ENCODE assay signal across 8 mouse cellular contexts in the genomic region with DNA sequence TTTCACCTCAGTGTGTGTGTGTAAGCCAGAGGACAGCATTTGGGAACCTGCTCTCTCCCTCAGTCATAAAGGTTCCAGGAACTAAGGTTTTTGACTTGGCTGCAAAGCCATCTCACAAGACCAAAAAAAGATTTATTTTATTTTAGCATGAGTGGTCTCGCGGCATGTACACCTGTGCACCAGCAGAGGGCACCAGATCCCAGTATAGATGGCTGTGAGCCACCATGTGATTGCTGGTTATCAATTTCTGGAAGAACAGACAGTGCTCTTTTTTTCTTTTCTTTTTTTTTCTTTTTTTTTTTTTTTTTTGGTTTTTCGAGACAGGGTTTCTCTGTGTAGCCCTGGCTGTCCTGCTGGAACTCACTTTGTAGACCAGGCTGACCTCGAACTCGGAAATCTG. TPM values are rescaled to one million over a fixed set of nuclear protein-coding genes. Genes with fewer than 3 reads are reported as not detected.
DNase-seq lines count a peak whose midpoint lies in the region; ATAC-seq and TF ChIP-seq lines count a peak whose summit lies in the region.
"Not testable (repeated sequence)": the region's sequence is repeated elsewhere in the genome, so short reads cannot be mapped to it uniquely, and the experiment has no call there.

No protein-coding gene starts in this region.

- TF ChIP-seq EP300 in heart, postnatal 0 days (IDR thresholded peaks at IDR 0.05; ENCODE audit: low read depth) = not testable (repeated sequence)

- 0 out of 2 replicates have a peak, but pooled peaks have one; percentile 7 for ATAC-seq in embryonic facial prominence, embryonic 14.5 days (ENCODE audit: low read depth)
- ATAC-seq in heart, postnatal 0 days (ENCODE audit: insufficient read depth, low read depth) = not testable (repeated sequence)

- TF ChIP-seq POLR2A in thymus, adult 2 months (IDR thresholded peaks at IDR 0.05; ENCODE audit: control insufficient read depth, extremely low read depth, insufficient read depth, low read length, poor library complexity) = not testable (repeated sequence)

- not testable (repeated sequence) for H3K4me1 ChIP-seq in embryonic facial prominence, embryonic 14.5 days (ENCODE audit: control insufficient read depth, insufficient read depth, low read length); heart, postnatal 0 days (ENCODE audit: control insufficient read depth, insufficient read depth); thymus, adult 2 months (replicated peaks; ENCODE audit: control insufficient read depth, insufficient read depth, low read length)

- not testable (repeated sequence) for H3K9me3 ChIP-seq in embryonic facial prominence, embryonic 14.5 days (ENCODE audit: control insufficient read depth, low read length); heart, postnatal 0 days (replicated peaks; ENCODE audit: control insufficient read depth, low read length)

- H3K4me2 ChIP-seq in embryonic facial prominence, embryonic 14.5 days (ENCODE audit: low read depth, low read length); heart, postnatal 0 days (ENCODE audit: low read depth, low read length): not testable (repeated sequence)

- not testable (repeated sequence) for H3K4me3 ChIP-seq in embryonic facial prominence, embryonic 14.5 days (ENCODE audit: low read depth, low read length); heart, postnatal 0 days (ENCODE audit: low read depth, low read length); thymus, adult 2 months (ENCODE audit: control insufficient read depth, insufficient read depth, low read length)

- not testable (repeated sequence) for H3K36me3 ChIP-seq in embryonic facial prominence, embryonic 14.5 days (ENCODE audit: control insufficient read depth, insufficient read depth, low read length); heart, postnatal 0 days (replicated peaks; ENCODE audit: control insufficient read depth, insufficient read depth, low read length); thymus, adult 2 months (ENCODE audit: control insufficient read depth, insufficient read depth, low read length)

- DNase-seq in ES-CJ7 (ENCODE audit: low read depth, low spot score) = peak; percentile 85
- DNase-seq in brain, embryonic 18.5 days (ENCODE audit: low read depth, low spot score) = peak; percentile 49
- peak; percentile 82 for DNase-seq in embryonic facial prominence, embryonic 14.5 days (ENCODE audit: low spot score)
- peak; percentile 39 for DNase-seq in heart, postnatal 0 days (ENCODE audit: low spot score)
- DNase-seq in kidney, postnatal 4 days = peak; percentile 81 to 84
- DNase-seq in lung, adult 18-20 months = peak; percentile 44 to 51
- peak; percentile 45 for DNase-seq in ovary, postnatal 36 days (ENCODE audit: low spot score)
- DNase-seq in thymus, adult 2 months = peak; percentile 70

- H3K27ac ChIP-seq in embryonic facial prominence, embryonic 14.5 days (replicated peaks; ENCODE audit: low read depth, low read length); heart, postnatal 0 days (ENCODE audit: low read depth); thymus, adult 2 months (ENCODE audit: control insufficient read depth, insufficient read depth, low read length): not testable (repeated sequence)

- not testable (repeated sequence) for H3K27me3 ChIP-seq in embryonic facial prominence, embryonic 14.5 days (replicated peaks; ENCODE audit: control insufficient read depth, insufficient read depth, low read length); heart, postnatal 0 days (ENCODE audit: control insufficient read depth, insufficient read depth, low read length); thymus, adult 2 months (ENCODE audit: control insufficient read depth, insufficient read depth, low read length)

- peak; percentile 88 for TF ChIP-seq CTCF in heart, postnatal 0 days (IDR thresholded peaks at IDR 0.05; ENCODE audit: low read depth)
- TF ChIP-seq CTCF in thymus, adult 2 months (IDR thresholded peaks at IDR 0.05; ENCODE audit: borderline replicate concordance, control insufficient read depth, extremely low read depth, insufficient read depth, low read length, poor library complexity) = not testable (repeated sequence)

- not testable (repeated sequence) for H3K9ac ChIP-seq in embryonic facial prominence, embryonic 14.5 days (ENCODE audit: low read depth, low read length); heart, postnatal 0 days (replicated peaks; ENCODE audit: low read depth, low read length)

- WGBS in embryonic facial prominence, embryonic 14.5 days = 53% methylated on average over 5 of the region's 5 CpGs
- WGBS in heart, postnatal 0 days = 42% methylated on average over 5 of the region's 5 CpGs
- WGBS in thymus, adult 2 months = 39% methylated on average over 5 of the region's 5 CpGs

RNA-seq across cellular contexts. Expression of a gene that starts 32.7 kb away (rescaled TPM):
- 154 and 160 TPM in 2 replicates for polyA plus RNA-seq in embryonic facial prominence, embryonic 14.5 days (2014; fragmentation: Nextera tagmentation; extraction: Ambion mirVana)
- 26.7 and 45.6 TPM in 2 replicates for total RNA-seq in heart, postnatal 0 days (2014; rRNA removed; ENCODE audit: low replicate concordance)
- 153 and 158 TPM in 2 replicates for polyA plus RNA-seq in heart, postnatal 0 days (2015; fragmentation: Nextera tagmentation; extraction: Ambion mirVana)
- polyA plus RNA-seq in thymus, adult 2 months (2012; rRNA removed) = 15.8 and 17.0 TPM in 2 replicates

RNA-seq across cellular contexts. Expression of a gene that starts 35.8 kb away (rescaled TPM):
- polyA plus RNA-seq in embryonic facial prominence, embryonic 14.5 days (2014; fragmentation: Nextera tagmentation; extraction: Ambion mirVana) = 21.7 and 22.0 TPM in 2 replicates
- total RNA-seq in heart, postnatal 0 days (2014; rRNA removed; ENCODE audit: low replicate concordance) = 8.0 and 10.8 TPM in 2 replicates
- polyA plus RNA-seq in heart, postnatal 0 days (2015; fragmentation: Nextera tagmentation; extraction: Ambion mirVana) = 7.3 and 8.1 TPM in 2 replicates
- polyA plus RNA-seq in thymus, adult 2 months (2012; rRNA removed) = 66.9 and 82.2 TPM in 2 replicates

RNA-seq across cellular contexts. Expression of a gene that starts 41.5 kb away (rescaled TPM):
- 20.6 and 21.2 TPM in 2 replicates for polyA plus RNA-seq in embryonic facial prominence, embryonic 14.5 days (2014; fragmentation: Nextera tagmentation; extraction: Ambion mirVana)
- total RNA-seq in heart, postnatal 0 days (2014; rRNA removed; ENCODE audit: low replicate concordance) = 27.9 and 28.7 TPM in 2 replicates
- polyA plus RNA-seq in heart, postnatal 0 days (2015; fragmentation: Nextera tagmentation; extraction: Ambion mirVana) = 29.2 and 31.6 TPM in 2 replicates
- 11.3 and 12.2 TPM in 2 replicates for polyA plus RNA-seq in thymus, adult 2 months (2012; rRNA removed)
